Mouse (Mus musculus) left cerebral cortex, postnatal 10 days (tissue): ENCODE results near the gene Ttc14. TPM values are rescaled to one million over a fixed set of nuclear protein-coding genes. Genes with fewer than 3 reads are reported as not detected.

Source experiments
- total RNA-seq, 2 experiments: library from RNA; stranded (reverse); gene quantifications; 2 replicates each; pipeline ENCODE4 v1.2.3; 2021

The Ttc14 gene
- total RNA-seq, 2 experiments from 2014 or later = 70.4 to 75.2 TPM

Other genes starting within 250 kb of the Ttc14 start
- 10 to 100 TPM; 44.1 to 48.8 TPM for gene Ccdc39, start 44.5 kb downstream of the Ttc14 start, total RNA-seq
- 10 to 100 TPM; 66.0 to 66.3 TPM for gene Fxr1, start 220.1 kb downstream of the Ttc14 start, total RNA-seq